Mouse (Mus musculus) mature B cell (primary cell): Measurements from ENCODE around the gene Cpeb4.
"Not testable (repeated sequence)": the region's sequence is repeated elsewhere in the genome, so short reads cannot be mapped to it uniquely, and the experiment has no call there.

ENCODE experiments used
- in situ Hi-C: fragments of 300-500 bp; cut with MboI; formaldehyde crosslinking; loops from 2 replicates; pipeline ENCODE4 v1.14.3; 2019

Cpeb4 gene

GRCm38 (mm10) chr11:31871911-31872310, at the start of gene Cpeb4:
TSS of gene Cpeb4 (plus strand) at chr11:31872211.
- in situ Hi-C loops = no loop called here

GRCm38 (mm10) chr11:31822556-31822955, 49.5 kb upstream of the Cpeb4 start:
- in situ Hi-C loops = no loop called here

- in situ Hi-C loops = no loop called here
These were observed 48.5 kb upstream of the Cpeb4 start for GRCm38 (mm10) chr11:31823513-31823912.

GRCm38 (mm10) chr11:31824504-31825166, 47.4 kb upstream of the Cpeb4 start:
- in situ Hi-C loops = no loop called here

- in situ Hi-C loops = no loop called here
These were observed 43.8 kb upstream of the Cpeb4 start for GRCm38 (mm10) chr11:31828011-31828770.

- in situ Hi-C loops = no loop called here
These were observed 43.3 kb upstream of the Cpeb4 start for GRCm38 (mm10) chr11:31828771-31829072.

GRCm38 (mm10) chr11:31830213-31831151, 41.5 kb upstream of the Cpeb4 start:
- in situ Hi-C loops = no loop called here

GRCm38 (mm10) chr11:31831451-31831850, 40.6 kb upstream of the Cpeb4 start:
- in situ Hi-C loops = no loop called here

GRCm38 (mm10) chr11:31831983-31832382, 40.0 kb upstream of the Cpeb4 start:
- in situ Hi-C loops = no loop called here

- in situ Hi-C loops = no loop called here
These were observed 39.5 kb upstream of the Cpeb4 start for GRCm38 (mm10) chr11:31832439-31832980.

- in situ Hi-C loops = no loop called here
These were observed 38.5 kb upstream of the Cpeb4 start for GRCm38 (mm10) chr11:31833506-31833905.

- in situ Hi-C loops = no loop called here
These were observed 36.7 kb upstream of the Cpeb4 start for GRCm38 (mm10) chr11:31835352-31835751.

GRCm38 (mm10) chr11:31837243-31837642, 34.8 kb upstream of the Cpeb4 start:
- in situ Hi-C loops = no loop called here

- in situ Hi-C loops = no loop called here
These were observed 34.3 kb upstream of the Cpeb4 start for GRCm38 (mm10) chr11:31837753-31838152.

GRCm38 (mm10) chr11:31838442-31839083, 33.4 kb upstream of the Cpeb4 start:
- in situ Hi-C loops = no loop called here

GRCm38 (mm10) chr11:31839084-31839460, 32.9 kb upstream of the Cpeb4 start:
- in situ Hi-C loops = no loop called here

GRCm38 (mm10) chr11:31842171-31842959, 29.6 kb upstream of the Cpeb4 start:
- in situ Hi-C loops = no loop called here

GRCm38 (mm10) chr11:31843177-31843833, 28.7 kb upstream of the Cpeb4 start:
- in situ Hi-C loops = no loop called here

GRCm38 (mm10) chr11:31843834-31844188, 28.2 kb upstream of the Cpeb4 start:
- in situ Hi-C loops = no loop called here

GRCm38 (mm10) chr11:31845111-31845510, 26.9 kb upstream of the Cpeb4 start:
- in situ Hi-C loops = not testable (repeated sequence)
